Mouse (Mus musculus) layer of hippocampus, adult 8-10 months (tissue): ENCODE measurements around the gene Igfbpl1. TPM values are rescaled to one million over a fixed set of nuclear protein-coding genes. Genes with fewer than 3 reads are reported as not detected.

Experiments used
- DNase-seq, 2 experiments: peaks; one replicate each; pipeline ENCODE4 v3.0.0; 2022; ENCODE audit warnings: low spot score in 2 of 2
- total RNA-seq, 4 experiments: library from RNA; stranded (reverse); gene quantifications; 2 replicates each; pipeline ENCODE4 v1.2.4; 2022

Gene Igfbpl1
- 1 to 10 TPM in 1 of 4 experiments, under 1 TPM in 3; 0.43 to 1.3 (median 0.66) TPM for total RNA-seq

GRCm38 (mm10) chr4:45826275-45827040, at the start of gene Igfbpl1:
Igfbpl1 (minus strand) TSS chr4:45826923.
- DNase-seq, result no peak

DNA sequence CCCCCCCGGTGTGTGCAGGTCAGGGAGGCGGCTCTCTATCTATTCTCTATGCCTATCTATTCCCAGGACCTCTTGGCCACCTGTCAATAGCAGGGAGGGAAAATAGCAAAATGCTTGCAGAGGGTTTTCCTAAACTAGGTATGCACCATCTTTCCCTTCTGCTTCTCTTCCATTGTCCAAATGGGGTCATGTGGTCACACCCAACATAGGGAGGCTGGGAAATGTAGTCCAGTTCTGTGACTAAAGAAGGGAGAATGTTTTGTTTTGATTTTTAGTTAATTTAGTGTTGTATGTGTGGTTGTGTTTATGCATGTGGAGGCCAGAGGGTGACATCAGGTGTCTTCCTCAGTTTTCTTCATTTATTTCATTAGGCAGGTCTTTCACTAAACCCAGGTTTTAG, 45.4 kb upstream of the Igfbpl1 start:
- no peak for DNase-seq

DNA sequence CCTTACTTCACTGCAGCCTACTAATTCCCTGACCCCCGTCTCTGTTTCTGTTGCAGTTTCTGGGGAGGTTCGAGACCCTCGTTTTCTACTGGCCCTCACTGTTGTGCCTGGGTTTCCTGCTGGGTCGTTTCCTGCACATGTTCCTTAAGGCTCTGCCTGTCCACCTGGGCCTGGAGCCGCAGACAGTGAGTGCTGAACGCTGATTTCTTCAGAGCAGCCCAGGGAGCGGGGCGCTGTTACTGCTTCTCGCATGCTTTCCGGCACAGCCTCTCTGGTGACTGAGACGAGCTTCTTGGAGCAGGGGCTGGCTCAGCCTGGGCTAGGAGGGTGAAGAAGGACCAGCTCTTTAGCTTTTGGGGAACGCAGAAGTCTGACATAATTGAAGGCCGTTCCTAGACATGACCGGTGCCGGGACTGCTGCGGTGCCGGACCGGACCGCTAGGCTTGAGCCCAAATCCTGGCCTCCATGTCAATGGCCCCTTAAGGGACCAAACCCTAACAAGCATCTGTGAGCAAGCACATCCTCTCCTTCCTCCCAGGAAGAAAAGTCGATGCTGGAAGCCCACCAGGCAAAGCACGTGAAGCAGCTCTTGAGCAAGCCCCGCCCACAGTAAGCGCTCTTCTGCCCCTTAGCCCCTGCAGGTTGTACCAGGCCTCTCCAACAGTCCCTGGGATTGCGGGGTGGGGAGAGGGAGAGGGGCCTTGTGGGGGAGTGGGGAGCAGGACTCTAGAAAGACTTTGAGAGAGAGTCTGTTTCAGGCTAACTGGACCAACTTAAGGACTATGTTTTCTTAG, 42.5 kb upstream of the Igfbpl1 start:
- DNase-seq, result no peak

GRCm38 (mm10) chr4:45867416-45867815, 40.7 kb upstream of the Igfbpl1 start:
- DNase-seq, result no peak

- DNase-seq, result no peak
Measured at GRCm38 (mm10) chr4:45861160-45861559, 34.4 kb upstream of the Igfbpl1 start.

DNA sequence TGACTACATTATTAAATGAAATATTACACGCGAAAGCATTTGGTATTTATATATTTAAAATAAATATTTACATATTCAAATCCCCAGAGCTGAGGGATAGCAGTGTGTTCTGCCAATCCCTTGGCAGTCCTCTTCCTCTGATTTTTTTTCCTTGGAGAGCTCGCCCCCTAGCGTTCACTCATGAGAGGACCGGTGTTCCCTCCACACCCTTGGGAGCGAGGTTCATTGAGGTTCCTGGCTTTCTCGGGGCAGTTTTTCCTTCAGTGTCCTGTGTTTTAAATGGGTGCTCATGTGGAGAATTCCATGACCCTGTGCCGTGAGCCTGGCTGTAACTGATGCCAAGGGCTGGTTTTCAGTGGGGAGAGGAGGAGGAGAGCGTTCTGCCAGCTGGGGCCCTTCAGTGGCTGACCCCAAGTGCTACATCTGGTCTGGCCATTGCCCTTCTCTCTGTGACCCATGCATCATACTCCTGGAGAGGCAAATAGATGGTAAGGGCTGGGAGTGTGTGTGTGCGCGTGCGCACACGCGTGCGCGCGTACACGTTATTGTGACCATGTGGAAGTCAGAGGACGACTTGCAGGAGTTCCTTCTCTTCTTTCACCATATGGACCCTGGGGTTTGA, 29.2 kb upstream of the Igfbpl1 start:
- DNase-seq, result peak; percentile 48 to 71

GRCm38 (mm10) chr4:45853496-45854246, 26.9 kb upstream of the Igfbpl1 start:
- DNase-seq, result no peak

DNA sequence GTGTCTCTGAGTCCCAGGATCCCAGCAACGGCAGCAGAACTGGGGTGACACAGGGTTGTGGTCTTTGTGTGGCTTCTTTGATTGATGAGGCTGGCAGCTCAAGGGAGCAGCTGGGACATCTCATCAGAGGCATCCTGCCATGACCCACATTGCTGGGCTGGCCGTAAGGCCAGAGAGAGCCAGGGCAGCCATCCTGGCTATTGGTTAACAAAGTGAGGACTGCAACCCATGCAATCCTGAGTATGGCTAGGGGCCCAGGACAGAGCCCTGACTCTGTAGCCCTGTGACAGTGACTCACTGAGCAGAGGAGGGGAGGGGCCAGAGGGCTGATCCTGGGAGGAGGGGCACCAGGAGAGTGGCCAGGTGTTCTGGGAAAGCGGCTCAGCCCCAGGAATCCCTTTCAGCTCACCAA, 24.9 kb upstream of the Igfbpl1 start:
- DNase-seq, result no peak

DNA sequence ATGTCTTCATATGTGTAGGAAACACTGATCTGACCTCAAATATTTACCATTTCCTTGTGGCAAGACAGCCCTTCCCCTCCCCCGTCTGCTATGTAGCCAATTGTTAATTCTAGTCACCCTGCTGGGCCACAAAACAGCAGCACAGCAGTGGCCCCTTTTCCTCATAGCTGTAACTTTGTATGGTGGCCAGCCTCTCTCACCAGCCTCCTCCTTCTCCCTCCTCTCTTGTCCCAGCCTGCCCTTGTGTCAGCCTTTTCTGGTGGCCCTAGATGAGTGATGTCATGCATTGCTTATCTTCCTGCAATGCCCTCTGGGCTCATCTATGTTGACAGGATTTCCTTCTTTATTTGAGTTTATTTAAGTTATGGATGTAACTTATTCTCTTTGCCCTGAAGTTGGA, 22.7 kb upstream of the Igfbpl1 start:
- no peak for DNase-seq

DNA sequence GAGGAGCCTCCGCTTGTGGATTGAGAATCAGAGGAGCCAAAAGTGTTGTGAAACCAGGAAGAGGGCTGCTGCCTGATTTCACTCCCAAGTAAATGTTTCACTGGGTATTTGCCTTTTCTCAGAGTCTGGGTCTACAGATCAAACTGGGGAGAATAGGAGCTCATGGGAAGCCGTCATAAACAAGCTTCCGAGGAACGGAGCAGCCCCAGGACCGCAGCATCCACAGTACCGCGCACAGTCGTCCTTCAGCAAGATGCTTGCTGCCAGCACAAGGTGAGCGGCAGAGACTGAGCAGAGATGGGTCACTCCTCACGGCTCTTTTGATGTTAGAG, 22.1 kb upstream of the Igfbpl1 start:
- DNase-seq, result no peak

DNA sequence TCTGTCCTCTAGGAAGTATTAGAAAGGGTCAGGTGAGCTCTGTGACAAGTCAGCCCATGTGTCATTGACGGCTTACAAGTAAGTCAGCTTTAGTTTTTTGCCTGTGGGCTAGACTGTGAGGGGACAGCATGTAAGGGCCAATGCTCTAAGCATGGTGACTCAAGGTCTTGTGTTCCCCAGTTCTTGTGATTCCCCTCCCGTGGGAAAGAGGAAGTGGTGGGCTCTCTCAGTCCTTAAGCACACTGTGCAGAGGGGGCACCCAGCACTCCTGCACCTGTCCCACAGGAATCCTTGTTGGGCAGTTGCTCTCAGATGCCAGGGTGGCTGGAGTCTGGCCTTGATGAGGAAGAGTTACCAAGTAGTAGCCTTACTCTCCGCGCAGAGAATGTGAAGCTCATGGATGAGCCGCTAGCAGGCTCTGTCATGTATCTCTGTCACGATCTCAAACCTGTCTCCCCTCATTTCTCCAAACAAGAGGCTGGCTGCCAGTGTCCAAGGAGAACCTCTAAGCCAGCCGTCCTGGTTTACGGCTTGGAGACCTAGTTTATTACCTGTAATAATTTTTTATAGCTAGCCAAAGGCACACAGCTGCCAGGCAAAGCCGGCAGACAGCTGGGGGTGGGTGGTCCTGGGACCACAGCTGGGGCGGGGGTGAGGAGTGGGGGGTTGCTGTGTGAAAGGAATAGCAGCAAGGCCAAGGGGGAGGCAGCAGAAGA, 21.5 kb upstream of the Igfbpl1 start, which contains the start of gene Stra6l:
Gene Stra6l, plus strand, starts transcription at position 556 of the 716 bp plus-strand sequence.
- no peak for DNase-seq

DNA sequence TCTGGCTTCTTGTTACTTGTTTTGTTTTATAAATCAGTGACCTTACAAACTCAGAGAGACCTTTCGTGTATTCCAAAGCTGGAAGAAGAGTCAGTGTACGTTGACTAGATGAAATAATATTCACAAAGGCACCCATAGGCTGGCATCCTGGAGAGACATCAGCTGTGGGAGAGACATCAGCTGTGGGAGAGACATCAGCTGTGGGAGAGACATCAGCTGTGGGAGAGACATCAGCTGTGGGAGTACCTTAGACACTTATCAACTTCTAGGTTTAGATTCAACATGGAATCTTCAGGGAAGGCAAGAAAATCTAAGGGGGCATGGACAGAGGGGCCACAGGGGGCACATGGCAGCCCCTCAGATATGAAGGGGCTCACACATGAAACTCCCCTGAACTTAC, 19.5 kb upstream of the Igfbpl1 start:
- DNase-seq, result no peak

GRCm38 (mm10) chr4:45844355-45844754, 17.6 kb upstream of the Igfbpl1 start:
- peak in 1 of 2 experiments; percentile 39 for DNase-seq

DNA sequence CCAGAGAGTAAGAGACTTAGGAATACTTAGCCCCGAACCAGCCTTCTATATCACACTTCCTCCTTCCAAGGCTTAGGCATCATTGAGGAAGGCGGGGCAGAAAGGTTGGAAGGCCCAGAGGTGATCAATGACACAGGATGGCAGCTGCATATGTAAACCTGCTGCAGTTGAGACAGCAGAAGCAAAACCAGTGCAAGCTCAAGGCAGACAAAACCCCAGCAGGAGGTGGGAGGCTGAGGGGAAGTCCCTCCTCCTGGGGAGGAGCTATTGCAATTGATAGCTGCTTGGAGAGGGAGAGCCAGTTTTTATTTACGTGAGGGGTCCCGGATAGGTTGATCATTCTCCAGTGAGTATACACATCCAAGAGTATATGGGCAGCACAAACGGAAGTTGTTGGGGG, 6.7 kb upstream of the Igfbpl1 start:
- DNase-seq, result no peak

GRCm38 (mm10) chr4:45831996-45832395, 5.3 kb upstream of the Igfbpl1 start:
- no peak for DNase-seq

GRCm38 (mm10) chr4:45829907-45830759, 3.4 kb upstream of the Igfbpl1 start:
- DNase-seq, result no peak

GRCm38 (mm10) chr4:45824761-45825556, 1.8 kb downstream of the Igfbpl1 start:
- no peak for DNase-seq

GRCm38 (mm10) chr4:45824049-45824760, 2.5 kb downstream of the Igfbpl1 start:
- no peak for DNase-seq
